Mouse (Mus musculus) CH12.LX (cell line): ENCODE measurements at regions not wholly inside any gene's neighbourhood (a gene's known extent, or its start where the extent isn't known, plus 50 kb on each side); places are given as distances from the start of the nearest gene placed in this dataset.
A peak's percentile ranks its signal among the peaks of the same experiment; 100 is the strongest.

Experiments
- DNase-seq: peaks from one replicate; pipeline ENCODE4 v3.0.0-alpha.2; 2013; ENCODE audit errors: extremely low read depth
- H3K27ac ChIP-seq: 2 replicates; pipeline ENCODE4 v1.5.1; 2012; ENCODE audit warnings: low read depth, mild to moderate bottlenecking, control low read depth, moderate library complexity; ENCODE audit not compliant: insufficient read depth
- H3K27me3 ChIP-seq: replicated peaks from 2 replicates; pipeline ENCODE3; 2012; ENCODE audit warnings: inconsistent platforms
- H3K36me3 ChIP-seq, 2 experiments: replicated peaks in 1 of 2; 2 replicates each; pipeline versions ENCODE3 to v1.6.1; 2012; ENCODE audit warnings: inconsistent platforms in 1 of 2, low read length in 1 of 2, mild to moderate bottlenecking in 1 of 2, mixed read lengths in 1 of 2, moderate library complexity in 1 of 2; ENCODE audit not compliant: control insufficient read depth in 1 of 2, insufficient read depth in 1 of 2
- H3K4me1 ChIP-seq, 2 experiments: 2 replicates each; pipeline ENCODE4 v1.6.1; 2012; ENCODE audit warnings: inconsistent platforms in 1 of 2, moderate library complexity in 1 of 2; ENCODE audit not compliant: insufficient read depth in 2 of 2, control insufficient read depth in 1 of 2
- H3K4me2 ChIP-seq: 2 replicates; pipeline ENCODE4 v1.6.1; 2012; ENCODE audit warnings: low read depth, mild to moderate bottlenecking, control low read depth; ENCODE audit not compliant: poor library complexity, insufficient read depth, severe bottlenecking
- H3K4me3 ChIP-seq, 3 experiments: fragments of 150-350 bp in 1 of 3; sonication (generic) in 1 of 3; replicated peaks in 1 of 3; 2 replicates each; pipeline versions ENCODE3 to v1.5.1; 2011 to 2012; ENCODE audit warnings: low read depth in 2 of 3, low read length in 2 of 3, mild to moderate bottlenecking in 2 of 3, moderate library complexity in 2 of 3, control low read depth in 1 of 3, improper control_type of control experiment in 1 of 3, inconsistent platforms in 1 of 3, mixed read lengths in 1 of 3; ENCODE audit not compliant: poor library complexity in 1 of 3
- H3K79me2 ChIP-seq: replicated peaks from 2 replicates; pipeline ENCODE4 v1.6.1; 2012; ENCODE audit warnings: mild to moderate bottlenecking, moderate library complexity; ENCODE audit not compliant: control insufficient read depth, poor library complexity, insufficient read depth, severe bottlenecking; ENCODE audit errors: extremely low read depth
- H3K9ac ChIP-seq: 2 replicates; pipeline ENCODE4 v1.6.1; 2012; ENCODE audit warnings: low read depth, mild to moderate bottlenecking, control low read depth, moderate library complexity; ENCODE audit not compliant: insufficient read depth
- H3K9me3 ChIP-seq: replicated peaks from 2 replicates; pipeline ENCODE3; 2012; ENCODE audit warnings: low read length, inconsistent platforms, mixed read lengths
- CHD1 ChIP-seq: IDR thresholded peaks from 2 replicates; pipeline ENCODE4 v1.6.1; 2012; ENCODE audit warnings: low read depth, low read length, improper control_type of control experiment, inconsistent platforms
- CHD2 ChIP-seq: IDR thresholded peaks from 2 replicates; pipeline ENCODE4 v1.6.1; 2011; ENCODE audit warnings: low read length, improper control_type of control experiment
- CTCF ChIP-seq, 2 experiments: IDR thresholded peaks in 1 of 2; conservative IDR thresholded peaks in 1 of 2; 2 replicates each; pipeline ENCODE4 v1.5.1; 2011 to 2012; ENCODE audit warnings: low read depth in 2 of 2, low read length in 2 of 2, improper control_type of control experiment in 1 of 2, inconsistent platforms in 1 of 2, mild to moderate bottlenecking in 1 of 2, moderate library complexity in 1 of 2
- ELF1 ChIP-seq: IDR thresholded peaks from 2 replicates; pipeline ENCODE4 v1.6.1; 2014; ENCODE audit warnings: low read depth, mild to moderate bottlenecking, inconsistent platforms, low read length, improper control_type of control experiment
- EP300 ChIP-seq: IDR thresholded peaks from 2 replicates; pipeline ENCODE4 v1.6.1; 2011; ENCODE audit warnings: low read length, improper control_type of control experiment
- ETS1 ChIP-seq: conservative IDR thresholded peaks from 2 replicates; pipeline ENCODE4 v1.6.1; 2012; ENCODE audit warnings: low read depth, mild to moderate bottlenecking, inconsistent platforms, low read length, improper control_type of control experiment, moderate library complexity
- HCFC1 ChIP-seq: IDR thresholded peaks from 2 replicates; pipeline ENCODE4 v1.6.1; 2012; ENCODE audit warnings: low read depth, mild to moderate bottlenecking, inconsistent platforms, low read length, improper control_type of control experiment
- IRF4 ChIP-seq: IDR thresholded peaks from 2 replicates; pipeline ENCODE4 v1.6.1; 2014; ENCODE audit warnings: low read depth, mild to moderate bottlenecking, inconsistent platforms, low read length, improper control_type of control experiment
- JUND ChIP-seq: conservative IDR thresholded peaks from 2 replicates; pipeline ENCODE4 v1.6.1; 2011; ENCODE audit warnings: low read depth, low read length, improper control_type of control experiment
- KAT2A ChIP-seq: IDR thresholded peaks from 2 replicates; pipeline ENCODE4 v1.6.1; 2012; ENCODE audit warnings: low read length, improper control_type of control experiment, inconsistent platforms; ENCODE audit not compliant: insufficient replicate concordance
- MAFK ChIP-seq: IDR thresholded peaks from 2 replicates; pipeline ENCODE4 v1.6.1; 2011; ENCODE audit warnings: low read length, improper control_type of control experiment; ENCODE audit not compliant: insufficient replicate concordance
- MAX ChIP-seq: IDR thresholded peaks from 2 replicates; pipeline ENCODE4 v1.6.1; 2011; ENCODE audit warnings: low read length, improper control_type of control experiment
- MAZ ChIP-seq: IDR thresholded peaks from 2 replicates; pipeline ENCODE4 v1.6.1; 2012; ENCODE audit warnings: low read depth, mild to moderate bottlenecking, inconsistent platforms, low read length, improper control_type of control experiment, moderate library complexity
- MXI1 ChIP-seq: IDR thresholded peaks from 2 replicates; pipeline ENCODE4 v1.6.1; 2011; ENCODE audit warnings: mild to moderate bottlenecking, low read depth, low read length, improper control_type of control experiment
- MYC ChIP-seq: IDR thresholded peaks from 2 replicates; pipeline ENCODE4 v1.6.1; 2011; ENCODE audit warnings: low read depth, mild to moderate bottlenecking, improper control_type of control experiment, low read length
- NELFE ChIP-seq: IDR thresholded peaks from 2 replicates; pipeline ENCODE4 v1.6.1; 2011; ENCODE audit warnings: low read depth, low read length, improper control_type of control experiment
- NRF1 ChIP-seq: IDR thresholded peaks from 2 replicates; pipeline ENCODE4 v1.6.1; 2014; ENCODE audit warnings: low read depth, mild to moderate bottlenecking, inconsistent platforms, low read length, improper control_type of control experiment, moderate library complexity
- POLR2AphosphoS2 ChIP-seq: IDR thresholded peaks from 2 replicates; pipeline ENCODE4 v1.6.1; 2011; ENCODE audit warnings: low read depth, low read length, improper control_type of control experiment
- RAD21 ChIP-seq: IDR thresholded peaks from 2 replicates; pipeline ENCODE4 v1.6.1; 2011; ENCODE audit warnings: low read depth, mild to moderate bottlenecking, low read length, improper control_type of control experiment, moderate library complexity
- RCOR1 ChIP-seq: conservative IDR thresholded peaks from 2 replicates; pipeline ENCODE4 v1.6.1; 2012; ENCODE audit warnings: low read depth, mild to moderate bottlenecking, inconsistent platforms, low read length, improper control_type of control experiment
- SMC3 ChIP-seq: IDR thresholded peaks from 2 replicates; pipeline ENCODE4 v1.6.1; 2011; ENCODE audit warnings: low read depth, low read length, improper control_type of control experiment
- TCF12 ChIP-seq: IDR thresholded peaks from 2 replicates; pipeline ENCODE4 v1.6.1; 2014; ENCODE audit warnings: low read depth, mild to moderate bottlenecking, inconsistent platforms, low read length, improper control_type of control experiment
- USF1 ChIP-seq: IDR thresholded peaks from 2 replicates; pipeline ENCODE4 v1.6.1; 2014; ENCODE audit warnings: low read depth, mild to moderate bottlenecking, inconsistent platforms, low read length, improper control_type of control experiment
- ZC3H11A ChIP-seq: IDR thresholded peaks from 2 replicates; pipeline ENCODE4 v1.6.1; 2012; ENCODE audit warnings: low read depth, mild to moderate bottlenecking, inconsistent platforms, low read length, improper control_type of control experiment
- ZMIZ1 ChIP-seq: IDR thresholded peaks from 2 replicates; pipeline ENCODE4 v1.6.1; 2012; ENCODE audit warnings: low read depth, mild to moderate bottlenecking, inconsistent platforms, low read length, improper control_type of control experiment
- ZNF384 ChIP-seq: IDR thresholded peaks from 2 replicates; pipeline ENCODE4 v1.6.1; 2012; ENCODE audit warnings: low read depth, low read length, improper control_type of control experiment, inconsistent platforms
- dilution Hi-C: fragments of 300-500 bp; cut with MboI; formaldehyde crosslinking; loops from 2 replicates; pipeline ENCODE4 v1.14.3; 2020; ENCODE audit warnings: low sequenced_read_pairs; ENCODE audit not compliant: extremely low pct_unique_long_range_greater_than_20kb, extremely low pct_ligation_motif_present
- in situ Hi-C: fragments of 300-500 bp; cut with MboI; formaldehyde crosslinking; loops from 3 replicates; pipeline ENCODE4 v1.14.3; 2019; ENCODE audit warnings: low sequenced_read_pairs, low pct_ligation_motif_present, low pct_unique_long_range_greater_than_20kb, mixed read lengths

- H3K4me1 ChIP-seq = peaks cover 0 to 16% of the 10 kb centered on the region in 2 experiments; a peak in 2 of 4 replicates
- H3K9me3 ChIP-seq = no peaks in the 10 kb centered on the region
- DNase-seq = peak; percentile 77
- in situ Hi-C loops (no loop called here), dilution Hi-C loops (no loop called here)
- H3K27ac ChIP-seq = no peak overlapping the region
- H3K36me3 ChIP-seq = no peaks in the 10 kb centered on the region
- no peak overlapping the region for H3K4me3 ChIP-seq
- no peak overlapping the region for H3K4me2 ChIP-seq
- TF ChIP-seq IRF4 = peak; percentile 50; the same call in 1 of the 2 replicates
- TF ChIP-seq MAZ = 0 out of 2 replicates have a peak, but pooled peaks have one; percentile 22
- TF ChIP-seq USF1 = no peak
- no peak for TF ChIP-seq RCOR1
- TF ChIP-seq MAFK = no peak
- TF ChIP-seq MXI1 = no peak
- TF ChIP-seq HCFC1 = no peak
- TF ChIP-seq ZNF384 = peak; percentile 90
- 0 out of 2 replicates have a peak, but pooled peaks have one; percentile 25 for TF ChIP-seq TCF12
- peak; percentile 82 for TF ChIP-seq CTCF (conservative IDR thresholded peaks at IDR 0.05 in 1 of 2, IDR thresholded peaks at IDR 0.05 in 1 of 2; ENCODE audit: low read depth in 2 of 2, low read length in 2 of 2)
- no peak; the same call in 1 of the 2 replicates for TF ChIP-seq NELFE
- 0 out of 2 replicates have a peak, but pooled peaks have one; percentile 41 for TF ChIP-seq JUND
- peak; percentile 47; the same call in 1 of the 2 replicates for TF ChIP-seq MYC
- 0 out of 2 replicates have a peak, but pooled peaks have one; percentile 12 for TF ChIP-seq ELF1
- no peak for TF ChIP-seq EP300
- TF ChIP-seq ZMIZ1 = no peak
- TF ChIP-seq RAD21 = peak; percentile 82
- no peak for TF ChIP-seq CHD1
- TF ChIP-seq ZC3H11A = peak; percentile 89
- TF ChIP-seq SMC3 = peak; percentile 91
- TF ChIP-seq POLR2AphosphoS2 = no peak
- TF ChIP-seq NRF1 = no peak
- H3K27me3 ChIP-seq = no peaks in the 10 kb centered on the region
- H3K79me2 ChIP-seq = 0 out of 2 replicates have a peak, but pooled peaks cover 6% of the 10 kb centered on the region
- no peak overlapping the region for H3K9ac ChIP-seq
Measured at GRCm38 (mm10) chr11:109030486-109030885, 110.3 kb downstream of the Axin2 start.

- Histone ChIP-seq H3K36me3 (no peaks in the 10 kb centered on the region), H3K4me2 (no peak overlapping the region), H3K9me3 (no peaks in the 10 kb centered on the region), H3K27ac (no peak overlapping the region), H3K79me2 (0 out of 2 replicates have a peak, but pooled peaks cover 6% of the 10 kb centered on the region), H3K27me3 (no peaks in the 10 kb centered on the region), H3K9ac (no peak overlapping the region), H3K4me3 (no peak overlapping the region), H3K4me1 (peaks cover 0 to 19% of the 10 kb centered on the region in 2 experiments; a peak in 2 of 4 replicates)
- in situ Hi-C loops = loop anchor here (5.0 kb wide), 1 partner anchor 98 kb away; no protein-coding TSS in a partner anchor
- no peak for DNase-seq
- dilution Hi-C loops = no loop called here
- TF ChIP-seq ETS1 (no peak), MAX (no peak), CHD2 (no peak), KAT2A (no peak)
Measured at GRCm38 (mm10) chr11:109029894-109030293, 109.7 kb downstream of the Axin2 start.
